Mouse (Mus musculus) hindbrain, embryonic 10.5 days (tissue): ENCODE measurements around the gene Wnt2. TPM values are rescaled to one million over a fixed set of nuclear protein-coding genes. Genes with fewer than 3 reads are reported as not detected.
A peak's percentile ranks its signal among the peaks of the same experiment; 100 is the strongest.

Experiments
- DNase-seq: peaks from one replicate; pipeline ENCODE4 v3.0.0-alpha.2; 2017; ENCODE audit warnings: low spot score
- H3K27ac ChIP-seq: fragments of 300-500 bp; sonication (generic); 2 replicates; pipeline ENCODE4 v1.5.1; 2016; ENCODE audit warnings: mild to moderate bottlenecking, moderate library complexity
- H3K27me3 ChIP-seq: fragments of 300-500 bp; sonication (generic); 2 replicates; pipeline ENCODE4 v1.6.1; 2016; ENCODE audit warnings: mild to moderate bottlenecking; ENCODE audit not compliant: poor library complexity, insufficient read depth, severe bottlenecking
- H3K36me3 ChIP-seq: fragments of 300-500 bp; sonication (generic); 2 replicates; pipeline ENCODE4 v1.6.1; 2016; ENCODE audit warnings: mild to moderate bottlenecking, moderate library complexity
- H3K4me1 ChIP-seq: fragments of 300-500 bp; sonication (generic); replicated peaks from 2 replicates; pipeline ENCODE4 v1.6.1; 2016; ENCODE audit warnings: mild to moderate bottlenecking
- H3K4me3 ChIP-seq: fragments of 300-500 bp; sonication (generic); 2 replicates; pipeline ENCODE4 v1.5.1; 2016; ENCODE audit warnings: mild to moderate bottlenecking, moderate library complexity
- H3K9me3 ChIP-seq: fragments of 300-500 bp; sonication (generic); 2 replicates; pipeline ENCODE4 v1.6.1; 2016; ENCODE audit warnings: mild to moderate bottlenecking, moderate library complexity
- WGBS: fragments of 180-500 bp; shearing (Covaris S2); methylation state at CpG from one replicate; pipeline ENCODE4 v1.1.7; 2016; 5-methylcytosine and 5-hydroxymethylcytosine counted together
- polyA plus RNA-seq: library from polyadenylated mRNA; unstranded; fragments of >200 nt; fragmentation: Nextera tagmentation; extraction: Ambion mirVana; gene quantifications from 2 replicates; pipeline ENCODE4 v1.2.1, GENCODE M21; 2016

The Wnt2 gene
- polyA plus RNA-seq, result 0.61 and 1.0 TPM in 2 replicates

GRCm38 (mm10) chr6:18029746-18030656 is at the start of gene Wnt2:
TSS of gene Wnt2 (minus strand) at chr6:18030585.
- WGBS, result under 1% methylated on average over 47 of the region's 47 CpGs
- no peaks in the 10 kb centered on the region for H3K36me3 ChIP-seq
- H3K27ac ChIP-seq, result peak within 1 kb of the TSS; percentile 17; the same call in 1 of the 2 replicates
- no peaks in the 10 kb centered on the region for H3K9me3 ChIP-seq
- peak; percentile 45 for DNase-seq
- H3K4me3 ChIP-seq, result peak within 1 kb of the TSS; percentile 63
- H3K27me3 ChIP-seq, result peaks cover 57% of the 10 kb centered on the region
- peaks cover 29% of the 10 kb centered on the region for H3K4me1 ChIP-seq

GRCm38 (mm10) chr6:18078615-18079014 is 48.2 kb upstream of the Wnt2 start:
- DNase-seq, result no peak
- H3K27me3 ChIP-seq, result no peaks in the 10 kb centered on the region
- no peaks in the 10 kb centered on the region for H3K9me3 ChIP-seq
- no peak overlapping the region for H3K27ac ChIP-seq
- no peaks in the 10 kb centered on the region for H3K36me3 ChIP-seq
- H3K4me1 ChIP-seq, result no peaks in the 10 kb centered on the region
- 43% methylated on average over 1 of the region's 1 CpGs for WGBS
- H3K4me3 ChIP-seq, result no peak overlapping the region

- H3K36me3 ChIP-seq, result no peaks in the 10 kb centered on the region
- WGBS, result 84% methylated on average over 7 of the region's 7 CpGs
Observed at GRCm38 (mm10) chr6:18076986-18077385, 46.6 kb upstream of the Wnt2 start.

GRCm38 (mm10) chr6:18076577-18076976 is 46.2 kb upstream of the Wnt2 start:
- no peaks in the 10 kb centered on the region for H3K4me1 ChIP-seq
- no peak overlapping the region for H3K27ac ChIP-seq
- H3K4me3 ChIP-seq, result no peak overlapping the region
- no peaks in the 10 kb centered on the region for H3K27me3 ChIP-seq
- H3K9me3 ChIP-seq, result no peaks in the 10 kb centered on the region
- H3K36me3 ChIP-seq, result no peaks in the 10 kb centered on the region
- 80% methylated on average over 5 of the region's 5 CpGs for WGBS
- no peak for DNase-seq

More at GRCm38 (mm10) chr6:18076986-18077385, 46.6 kb upstream of the Wnt2 start:
- Histone ChIP-seq H3K27me3 (no peaks in the 10 kb centered on the region), H3K4me1 (no peaks in the 10 kb centered on the region), H3K27ac (no peak overlapping the region), H3K4me3 (no peak overlapping the region), H3K9me3 (no peaks in the 10 kb centered on the region)
- DNase-seq, result no peak

GRCm38 (mm10) chr6:18057899-18058298 is 27.5 kb upstream of the Wnt2 start:
- no peaks in the 10 kb centered on the region for H3K9me3 ChIP-seq
- H3K27me3 ChIP-seq, result no peaks in the 10 kb centered on the region
- H3K27ac ChIP-seq, result no peak overlapping the region
- no peak for DNase-seq
- H3K36me3 ChIP-seq, result no peaks in the 10 kb centered on the region
- no peak overlapping the region for H3K4me3 ChIP-seq
- WGBS, result 84% methylated on average over 4 of the region's 4 CpGs
- peaks cover 3% of the 10 kb centered on the region; the same call in 1 of the 2 replicates for H3K4me1 ChIP-seq

- Histone ChIP-seq H3K36me3 (no peaks in the 10 kb centered on the region), H3K4me1 (peaks cover 13% of the 10 kb centered on the region; the same call in 1 of the 2 replicates), H3K27me3 (no peaks in the 10 kb centered on the region), H3K9me3 (no peaks in the 10 kb centered on the region), H3K27ac (no peak overlapping the region), H3K4me3 (no peak overlapping the region)
- WGBS, result 52% methylated on average over 5 of the region's 5 CpGs
- no peak for DNase-seq
Observed at GRCm38 (mm10) chr6:18051702-18052101, 21.3 kb upstream of the Wnt2 start.

GRCm38 (mm10) chr6:18044299-18044698 is 13.9 kb upstream of the Wnt2 start:
- no peak for DNase-seq
- 81% methylated on average over 4 of the region's 4 CpGs for WGBS
- H3K27ac ChIP-seq, result no peak overlapping the region
- H3K9me3 ChIP-seq, result no peaks in the 10 kb centered on the region
- no peaks in the 10 kb centered on the region for H3K4me1 ChIP-seq
- no peaks in the 10 kb centered on the region for H3K27me3 ChIP-seq
- no peaks in the 10 kb centered on the region for H3K36me3 ChIP-seq
- no peak overlapping the region for H3K4me3 ChIP-seq

GRCm38 (mm10) chr6:18043172-18043571 is 12.8 kb upstream of the Wnt2 start:
- DNase-seq, result no peak
- no peak overlapping the region for H3K4me3 ChIP-seq
- H3K4me1 ChIP-seq, result no peaks in the 10 kb centered on the region
- H3K27me3 ChIP-seq, result no peaks in the 10 kb centered on the region
- WGBS, result 85% methylated on average over 5 of the region's 5 CpGs
- H3K36me3 ChIP-seq, result no peaks in the 10 kb centered on the region
- H3K27ac ChIP-seq, result no peak overlapping the region
- no peaks in the 10 kb centered on the region for H3K9me3 ChIP-seq

- 24% methylated on average over 6 of the region's 6 CpGs for WGBS
- Histone ChIP-seq H3K27ac (no peak overlapping the region), H3K27me3 (peaks cover 57% of the 10 kb centered on the region), H3K36me3 (no peaks in the 10 kb centered on the region), H3K4me3 (peak overlapping the region; percentile 63), H3K9me3 (no peaks in the 10 kb centered on the region), H3K4me1 (peaks cover 29% of the 10 kb centered on the region)
- no peak for DNase-seq
Observed at GRCm38 (mm10) chr6:18032271-18032670, 1.9 kb upstream of the Wnt2 start.

- Histone ChIP-seq H3K27ac (no peak overlapping the region), H3K36me3 (no peaks in the 10 kb centered on the region), H3K27me3 (peaks cover 57% of the 10 kb centered on the region), H3K4me3 (peak overlapping the region; percentile 63), H3K9me3 (no peaks in the 10 kb centered on the region), H3K4me1 (peaks cover 29% of the 10 kb centered on the region)
- peak; percentile 39 for DNase-seq
- WGBS, result under 1% methylated on average over 29 of the region's 29 CpGs
Observed at GRCm38 (mm10) chr6:18031509-18032010, 1.2 kb upstream of the Wnt2 start.

GRCm38 (mm10) chr6:18030868-18031508 is 603 bp upstream of the Wnt2 start:
- 7% methylated on average over 12 of the region's 12 CpGs for WGBS
- DNase-seq, result peak; percentile 23
- no peak overlapping the region for H3K27ac ChIP-seq

GRCm38 (mm10) chr6:18024133-18024794 is 6.1 kb downstream of the Wnt2 start:
- Histone ChIP-seq H3K36me3 (no peaks in the 10 kb centered on the region), H3K27ac (no peak overlapping the region), H3K4me1 (no peaks in the 10 kb centered on the region), H3K27me3 (peaks cover 15% of the 10 kb centered on the region), H3K9me3 (no peaks in the 10 kb centered on the region), H3K4me3 (no peak overlapping the region)
- WGBS, result 84% methylated on average over 8 of the region's 8 CpGs
- DNase-seq, result no peak

More at GRCm38 (mm10) chr6:18030868-18031508, 603 bp upstream of the Wnt2 start:
- H3K27me3 ChIP-seq, result peaks cover 57% of the 10 kb centered on the region
- H3K36me3 ChIP-seq, result no peaks in the 10 kb centered on the region
- H3K9me3 ChIP-seq, result no peaks in the 10 kb centered on the region
- peak overlapping the region; percentile 63 for H3K4me3 ChIP-seq
- H3K4me1 ChIP-seq, result peaks cover 29% of the 10 kb centered on the region
